Mouse (Mus musculus) limb, embryonic 15.5 days (tissue): ENCODE measurements around the gene Mylip. TPM values are rescaled to one million over a fixed set of nuclear protein-coding genes. Genes with fewer than 3 reads are reported as not detected.

Experiments used
- ATAC-seq: fragments of 200-750 bp; cut with Nextera tagmentation; 2 replicates; pipeline ENCODE4 v1.8.0; 2017; ENCODE audit warnings: low read depth, moderate TSS enrichment; ENCODE audit not compliant: insufficient number of reproducible peaks, low FRiP score, low TSS enrichment
- H3K27ac ChIP-seq: fragments of 300-500 bp; sonication (generic); 2 replicates; pipeline ENCODE4 v1.5.1; 2015; ENCODE audit warnings: moderate library complexity, mild to moderate bottlenecking, inconsistent platforms
- H3K27me3 ChIP-seq: fragments of 300-500 bp; sonication (generic); 2 replicates; pipeline ENCODE4 v1.6.1; 2015; ENCODE audit warnings: inconsistent platforms
- H3K36me3 ChIP-seq: fragments of 300-500 bp; sonication (generic); 2 replicates; pipeline ENCODE4 v1.6.1; 2015; ENCODE audit warnings: inconsistent platforms
- H3K4me1 ChIP-seq: fragments of 300-500 bp; sonication (generic); 2 replicates; pipeline ENCODE4 v1.6.1; 2015; ENCODE audit warnings: inconsistent platforms
- H3K4me2 ChIP-seq: fragments of 300-500 bp; sonication (generic); 2 replicates; pipeline ENCODE4 v1.6.1; 2015; ENCODE audit warnings: mild to moderate bottlenecking, inconsistent platforms
- H3K4me3 ChIP-seq: fragments of 300-500 bp; sonication (generic); 2 replicates; pipeline ENCODE4 v1.5.1; 2015; ENCODE audit warnings: mild to moderate bottlenecking, inconsistent platforms
- H3K9ac ChIP-seq: fragments of 300-500 bp; sonication (generic); 2 replicates; pipeline ENCODE4 v1.6.1; 2015; ENCODE audit warnings: inconsistent platforms
- H3K9me3 ChIP-seq: fragments of 300-500 bp; sonication (generic); 2 replicates; pipeline ENCODE4 v1.6.1; 2016; ENCODE audit warnings: inconsistent platforms
- WGBS: fragments of 180-500 bp; shearing (Covaris S2); methylation state at CpG from one replicate; pipeline ENCODE4 v1.1.7; 2015; 5-methylcytosine and 5-hydroxymethylcytosine counted together
- polyA plus RNA-seq: library from polyadenylated mRNA; unstranded; fragments of >200 nt; fragmentation: Nextera tagmentation; extraction: Ambion mirVana; gene quantifications from 2 replicates; pipeline ENCODE4 v1.2.1, GENCODE M21; 2015

Mylip gene
- polyA plus RNA-seq, 1 experiment from 2014 or later: 28.2 TPM

DNA sequence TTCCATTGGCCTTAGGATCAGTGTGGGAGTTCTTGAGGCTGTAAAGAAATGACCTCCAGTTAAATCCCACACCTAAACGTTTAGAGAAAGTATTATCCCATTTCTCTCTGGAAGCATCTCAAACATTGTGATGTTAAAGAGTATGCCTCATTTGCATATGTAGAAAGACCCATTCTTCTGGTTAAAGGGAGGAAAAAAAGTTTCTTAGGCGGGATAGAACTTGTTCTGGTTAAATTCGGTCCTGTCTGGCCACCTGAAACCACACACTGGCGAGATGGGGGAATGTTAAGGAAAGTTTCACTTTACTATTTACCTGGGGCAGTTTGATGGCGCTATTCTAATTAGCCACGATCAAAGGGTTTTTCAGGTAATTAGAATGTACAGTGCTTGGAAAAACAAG, 14.7 kb upstream of the Mylip start:
- H3K9ac ChIP-seq: no peak overlapping the region
- ATAC-seq: no peak
- H3K27ac ChIP-seq: peak overlapping the region; percentile 4; the same call in 1 of the 2 replicates
- WGBS: 21% methylated on average over 6 of the region's 6 CpGs
- H3K36me3 ChIP-seq: no peaks in the 10 kb centered on the region
- H3K9me3 ChIP-seq: no peaks in the 10 kb centered on the region
- H3K4me2 ChIP-seq: no peak overlapping the region
- H3K4me1 ChIP-seq: peaks cover 4% of the 10 kb centered on the region; the same call in 1 of the 2 replicates
- no peaks in the 10 kb centered on the region for H3K27me3 ChIP-seq
- H3K4me3 ChIP-seq: no peak overlapping the region

DNA sequence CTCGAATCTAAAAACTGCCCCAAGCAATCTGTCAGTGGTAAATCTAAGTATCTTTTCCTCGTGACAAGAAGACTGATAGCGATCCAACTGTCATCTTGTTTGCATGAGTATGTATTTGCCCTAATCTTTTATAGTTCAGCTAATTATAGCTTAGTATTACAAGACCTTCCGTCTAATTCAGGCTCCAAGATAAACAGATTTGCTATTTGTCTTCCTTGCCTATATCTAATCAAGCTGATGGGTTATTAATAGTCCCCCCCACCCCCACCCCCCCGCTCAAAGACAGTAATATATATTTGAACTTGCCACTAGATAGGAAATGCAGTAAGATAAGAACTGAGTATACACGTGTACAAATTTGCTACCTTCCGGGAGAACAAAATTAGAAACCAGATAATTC, 7.3 kb upstream of the Mylip start:
- Histone ChIP-seq H3K4me1 (no peaks in the 10 kb centered on the region), H3K27ac (no peak overlapping the region), H3K4me3 (no peak overlapping the region), H3K36me3 (no peaks in the 10 kb centered on the region), H3K9me3 (no peaks in the 10 kb centered on the region), H3K27me3 (no peaks in the 10 kb centered on the region), H3K9ac (no peak overlapping the region), H3K4me2 (no peak overlapping the region)
- WGBS: 58% methylated on average over 7 of the region's 7 CpGs
- ATAC-seq: no peak

DNA sequence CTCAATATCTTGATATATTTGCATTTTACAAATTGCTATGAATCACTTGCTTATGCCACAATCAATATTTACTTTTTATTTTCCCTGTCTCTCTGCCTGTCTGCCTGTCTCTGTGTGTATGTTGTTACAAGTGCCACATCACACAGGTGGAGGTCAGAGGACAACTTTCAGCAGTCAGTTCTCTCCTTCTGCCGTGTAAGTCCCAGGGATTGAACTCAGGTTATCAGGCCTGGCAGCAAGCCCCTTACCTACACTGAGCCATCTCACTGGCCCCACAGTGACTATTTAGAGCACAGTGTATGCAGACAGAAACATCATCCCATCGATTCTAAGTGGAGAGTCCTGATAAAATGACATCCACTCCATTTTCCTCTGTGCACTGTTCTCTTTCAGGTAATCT, 4.9 kb upstream of the Mylip start:
- no peak overlapping the region for H3K4me2 ChIP-seq
- no peak for ATAC-seq
- no peak overlapping the region for H3K27ac ChIP-seq
- whole genome bisulfite sequencing: 81% methylated on average over 2 of the region's 2 CpGs
- H3K36me3 ChIP-seq: no peaks in the 10 kb centered on the region
- no peak overlapping the region for H3K9ac ChIP-seq
- no peaks in the 10 kb centered on the region for H3K9me3 ChIP-seq
- H3K4me3 ChIP-seq: no peak overlapping the region
- no peaks in the 10 kb centered on the region for H3K27me3 ChIP-seq
- peaks cover 5% of the 10 kb centered on the region for H3K4me1 ChIP-seq

DNA sequence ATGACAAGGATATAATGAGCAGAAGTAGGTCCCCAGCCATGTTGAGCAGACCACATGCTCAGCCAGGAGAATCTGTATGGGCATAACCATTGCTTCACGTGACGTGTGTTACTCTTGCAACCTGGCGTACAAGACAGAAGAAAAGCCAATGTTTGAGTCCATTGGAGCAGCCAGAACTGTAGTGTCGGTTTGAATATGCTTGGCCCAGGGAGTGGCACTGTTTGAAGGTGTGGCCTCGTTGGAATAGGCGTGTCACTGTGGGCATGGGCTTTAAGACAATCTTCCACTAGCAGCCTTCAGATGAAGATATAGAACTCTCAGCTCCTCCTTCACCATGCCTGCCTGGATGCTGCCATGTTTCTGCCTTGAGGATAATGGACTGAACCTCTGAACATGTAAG, 4.0 kb upstream of the Mylip start:
- Histone ChIP-seq H3K9ac (no peak overlapping the region), H3K4me3 (no peak overlapping the region), H3K27ac (no peak overlapping the region), H3K9me3 (no peaks in the 10 kb centered on the region), H3K27me3 (no peaks in the 10 kb centered on the region), H3K4me1 (peaks cover 5% of the 10 kb centered on the region), H3K36me3 (no peaks in the 10 kb centered on the region), H3K4me2 (no peak overlapping the region)
- WGBS: 89% methylated on average over 6 of the region's 6 CpGs
- no peak for ATAC-seq

DNA sequence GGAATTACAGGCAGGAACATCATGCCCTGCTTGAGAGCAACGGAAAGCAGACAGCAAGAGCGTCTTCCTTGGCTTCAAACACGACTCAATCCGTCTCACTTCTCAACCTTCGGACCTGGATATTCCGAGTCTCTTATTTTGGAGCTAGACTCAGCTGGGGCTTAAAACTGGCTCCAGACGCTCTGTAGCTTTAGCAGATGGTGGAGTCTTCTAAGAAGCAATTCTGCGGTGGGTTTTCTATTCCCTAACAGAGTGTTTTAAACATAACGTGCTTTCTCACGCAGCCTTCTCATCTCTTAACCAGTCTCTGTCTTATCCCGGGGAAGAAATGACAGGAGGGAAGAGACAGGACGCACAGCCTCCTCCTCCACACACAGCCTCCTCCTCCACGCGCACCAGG, 3.3 kb upstream of the Mylip start:
- no peak for ATAC-seq
- Histone ChIP-seq H3K9me3 (no peaks in the 10 kb centered on the region), H3K36me3 (no peaks in the 10 kb centered on the region), H3K27me3 (no peaks in the 10 kb centered on the region), H3K9ac (no peak overlapping the region), H3K27ac (no peak overlapping the region), H3K4me1 (peaks cover 8% of the 10 kb centered on the region), H3K4me3 (no peak overlapping the region), H3K4me2 (no peak overlapping the region)
- WGBS: 80% methylated on average over 14 of the region's 14 CpGs

DNA sequence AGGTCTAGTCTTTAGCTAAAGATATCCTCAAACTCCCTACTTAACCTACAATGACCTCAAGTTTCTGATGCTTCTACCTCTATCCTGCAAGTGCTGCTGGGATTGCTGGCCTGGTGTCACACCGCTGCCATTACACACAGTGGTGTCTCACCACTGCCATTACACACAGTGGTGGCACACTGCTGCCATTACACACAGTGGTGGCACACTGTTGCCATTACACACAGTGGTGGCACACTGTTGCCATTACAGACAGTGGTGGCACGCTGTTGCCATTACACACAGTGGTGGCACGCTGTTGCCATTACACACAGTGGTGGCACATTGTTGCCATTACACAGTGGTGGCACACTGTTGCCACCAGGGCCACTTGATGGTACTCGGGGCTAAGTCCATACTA, 2.3 kb upstream of the Mylip start:
- no peak overlapping the region for H3K4me2 ChIP-seq
- H3K4me1 ChIP-seq: peaks cover 15% of the 10 kb centered on the region
- H3K9ac ChIP-seq: no peak overlapping the region
- H3K27ac ChIP-seq: no peak overlapping the region
- no peaks in the 10 kb centered on the region for H3K27me3 ChIP-seq
- 97% methylated on average over 4 of the region's 4 CpGs for WGBS
- no peak overlapping the region for H3K4me3 ChIP-seq
- no peaks in the 10 kb centered on the region for H3K9me3 ChIP-seq
- H3K36me3 ChIP-seq: no peaks in the 10 kb centered on the region
- no peak for ATAC-seq

DNA sequence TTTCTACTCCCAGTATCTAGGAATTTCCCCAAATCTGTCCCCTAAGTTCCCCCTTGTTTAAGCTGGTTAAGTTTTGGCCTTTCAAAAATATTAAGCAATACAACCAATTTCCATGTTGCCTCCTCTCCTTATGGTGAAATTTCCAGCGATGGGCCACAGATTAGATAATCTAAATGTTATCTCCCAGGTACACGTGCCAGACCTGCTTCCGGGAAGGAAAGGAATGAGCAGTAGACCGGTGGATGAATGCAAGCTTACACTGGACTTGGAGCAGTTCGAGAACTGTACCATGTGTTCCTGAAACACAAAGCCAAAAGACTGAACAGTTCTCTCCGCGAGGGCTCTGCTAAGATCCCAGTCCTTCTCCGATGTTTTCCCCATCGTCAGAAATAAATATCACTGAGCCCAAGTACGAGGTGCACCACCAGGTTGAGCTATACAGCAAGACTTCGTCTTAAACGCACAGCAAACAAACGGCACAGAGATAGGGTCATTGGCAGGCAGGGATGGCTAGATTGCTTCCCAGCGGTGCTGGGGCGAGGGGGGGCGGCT, 1.2 kb upstream of the Mylip start:
- Histone ChIP-seq H3K4me3 (no peak overlapping the region), H3K27me3 (no peaks in the 10 kb centered on the region), H3K36me3 (no peaks in the 10 kb centered on the region), H3K27ac (no peak overlapping the region), H3K9ac (no peak overlapping the region), H3K9me3 (no peaks in the 10 kb centered on the region), H3K4me2 (no peak overlapping the region), H3K4me1 (peaks cover 26% of the 10 kb centered on the region)
- WGBS: 78% methylated on average over 16 of the region's 16 CpGs
- no peak for ATAC-seq

DNA sequence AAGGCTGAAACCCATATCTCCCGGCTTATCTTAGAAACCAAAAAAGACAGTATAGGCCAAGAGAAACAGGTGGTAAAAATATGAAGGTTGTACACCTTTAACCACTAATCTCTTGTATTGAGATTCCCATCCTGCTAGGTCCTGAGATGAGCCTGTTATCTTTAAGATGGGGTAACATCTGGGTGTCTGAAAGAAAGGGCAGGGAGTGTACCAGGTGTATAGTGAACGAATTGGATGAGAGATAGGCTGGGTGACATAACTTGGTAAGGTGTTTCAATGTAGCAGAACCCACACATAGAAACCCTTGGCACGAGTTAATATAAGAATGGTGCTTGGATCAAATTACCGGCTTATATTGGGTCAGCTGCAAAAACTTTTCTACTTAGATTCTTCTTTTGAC, 653 bp upstream of the Mylip start:
- no peaks in the 10 kb centered on the region for H3K36me3 ChIP-seq
- no peaks in the 10 kb centered on the region for H3K27me3 ChIP-seq
- peak overlapping the region; percentile 82 for H3K4me3 ChIP-seq
- ATAC-seq: no peak
- peak overlapping the region; percentile 71 for H3K4me2 ChIP-seq
- 31% methylated on average over 4 of the region's 4 CpGs for WGBS
- peaks cover 29% of the 10 kb centered on the region for H3K4me1 ChIP-seq
- no peaks in the 10 kb centered on the region for H3K9me3 ChIP-seq
- 0 out of 2 replicates have a peak overlapping the region, but pooled peaks have one; percentile 14 for H3K27ac ChIP-seq
- no peak overlapping the region for H3K9ac ChIP-seq

DNA sequence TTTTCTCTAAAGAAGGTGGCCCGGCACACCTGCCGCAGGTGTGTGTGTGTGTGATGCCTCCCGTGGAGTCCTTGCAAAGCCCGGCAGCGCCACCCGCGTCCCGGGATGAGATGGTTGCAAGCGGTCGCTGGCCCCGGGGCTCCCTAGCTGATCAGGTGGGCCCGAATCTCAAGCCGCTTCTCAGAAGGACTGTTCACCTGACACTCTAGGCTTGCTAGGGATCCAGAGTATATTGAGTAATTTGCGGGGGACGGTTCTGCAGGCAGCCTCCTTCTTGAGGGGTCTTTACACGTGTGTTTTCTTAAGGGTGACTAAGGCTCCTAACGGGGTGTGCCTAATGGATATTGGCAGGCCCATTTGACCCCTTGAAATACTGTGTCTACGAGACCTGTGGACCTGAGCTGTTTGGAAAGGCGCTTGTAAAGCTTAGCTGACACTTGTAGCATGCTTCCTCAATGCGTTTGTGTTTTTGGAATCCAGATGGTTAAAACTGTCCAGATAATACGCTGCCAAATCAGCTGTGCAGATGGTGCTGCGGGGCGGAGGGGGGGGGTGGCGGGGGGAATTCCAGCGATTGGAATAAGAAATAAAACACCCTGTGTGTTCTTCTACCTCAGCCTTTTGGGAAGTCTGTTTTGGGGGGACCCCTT, 895 bp downstream of the Mylip start:
- no peak for ATAC-seq
- H3K9me3 ChIP-seq: no peaks in the 10 kb centered on the region
- no peaks in the 10 kb centered on the region for H3K36me3 ChIP-seq
- peaks cover 44% of the 10 kb centered on the region for H3K4me1 ChIP-seq
- 0% methylated on average over 25 of the region's 25 CpGs for WGBS
- H3K27me3 ChIP-seq: no peaks in the 10 kb centered on the region
- H3K9ac ChIP-seq: peak overlapping the region; percentile 84
- peak overlapping the region; percentile 71 for H3K4me2 ChIP-seq
- H3K27ac ChIP-seq: peak overlapping the region; percentile 89
- H3K4me3 ChIP-seq: peak overlapping the region; percentile 82

DNA sequence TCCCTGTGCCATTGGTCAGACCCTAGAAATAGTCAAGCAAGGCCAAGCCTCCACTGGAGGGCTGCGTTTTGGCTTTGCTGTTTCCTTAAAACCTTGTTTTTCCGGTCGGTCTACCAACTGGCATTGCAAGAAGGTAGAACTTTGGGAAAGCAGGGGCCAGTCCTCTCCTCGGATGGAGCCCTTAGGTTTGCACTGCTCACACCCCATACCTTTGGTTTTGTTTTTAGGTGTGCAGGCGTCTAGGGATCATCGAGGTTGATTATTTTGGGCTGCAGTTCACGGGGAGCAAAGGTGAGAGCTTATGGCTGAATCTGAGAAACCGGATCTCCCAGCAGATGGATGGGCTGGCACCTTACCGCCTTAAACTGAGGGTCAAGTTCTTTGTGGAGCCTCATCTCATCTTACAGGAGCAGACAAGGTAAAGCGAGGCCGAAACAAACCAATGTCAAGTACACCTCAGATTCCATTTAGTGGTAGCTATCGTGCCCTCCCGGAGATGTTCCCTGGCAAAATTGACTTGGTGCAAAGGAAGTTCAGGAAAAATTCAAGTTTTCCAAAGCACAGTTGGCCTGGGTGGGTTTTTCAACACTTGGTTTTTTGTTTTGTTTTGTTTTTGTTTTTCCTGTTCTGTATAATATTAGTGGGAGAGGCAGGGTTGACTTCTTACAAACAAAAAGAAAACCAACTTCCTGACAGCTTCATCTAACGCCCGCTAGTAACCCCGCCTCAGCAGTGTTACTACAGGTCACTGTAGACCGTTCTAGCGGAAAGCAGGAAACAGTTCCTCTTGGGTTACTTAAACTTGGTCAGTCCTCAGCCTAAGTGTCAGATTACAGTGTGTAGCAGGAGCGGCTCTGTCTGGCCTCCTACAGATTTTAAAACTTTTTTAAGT, 1.7 kb downstream of the Mylip start:
- Histone ChIP-seq H3K27ac (peak overlapping the region; percentile 89), H3K9ac (peak overlapping the region; percentile 84), H3K36me3 (no peaks in the 10 kb centered on the region), H3K27me3 (no peaks in the 10 kb centered on the region), H3K9me3 (no peaks in the 10 kb centered on the region), H3K4me1 (peaks cover 51% of the 10 kb centered on the region), H3K4me2 (peak overlapping the region; percentile 71), H3K4me3 (peak overlapping the region; percentile 82)
- 14% methylated on average over 19 of the region's 19 CpGs for WGBS
- ATAC-seq: no peak

DNA sequence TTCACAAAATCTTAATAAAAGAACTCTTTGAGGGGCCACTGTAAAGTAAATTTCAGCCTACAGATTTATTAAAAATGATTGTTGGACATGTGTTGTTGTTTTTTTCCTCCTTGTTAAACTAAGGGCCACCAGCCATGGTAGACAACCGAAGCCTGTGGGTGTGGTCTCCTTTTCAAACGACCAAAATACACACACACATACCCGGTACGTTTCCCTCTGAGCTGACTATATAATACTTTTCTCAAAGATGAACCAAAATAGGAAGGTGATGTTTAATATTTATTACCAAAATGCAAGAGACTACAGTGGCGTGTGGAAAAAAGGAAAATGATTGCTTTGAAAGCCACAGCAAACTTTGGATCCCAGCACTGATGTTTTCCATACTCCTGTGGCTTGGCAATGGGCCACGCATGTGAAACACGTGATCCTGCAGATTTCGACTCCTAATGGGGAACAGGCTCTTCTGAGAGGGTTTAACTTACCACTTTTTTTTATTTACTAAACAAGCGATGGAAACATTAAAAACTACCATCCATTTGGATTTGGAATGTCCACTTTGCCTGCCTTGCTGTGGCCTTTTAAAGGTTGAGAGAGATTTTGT, 2.4 kb downstream of the Mylip start:
- ATAC-seq: no peak
- Histone ChIP-seq H3K4me2 (peak overlapping the region; percentile 71), H3K27me3 (no peaks in the 10 kb centered on the region), H3K9ac (no peak overlapping the region), H3K9me3 (no peaks in the 10 kb centered on the region), H3K27ac (peak overlapping the region; percentile 89), H3K4me1 (peaks cover 59% of the 10 kb centered on the region), H3K4me3 (peak overlapping the region; percentile 82), H3K36me3 (no peaks in the 10 kb centered on the region)
- WGBS: 8% methylated on average over 9 of the region's 9 CpGs
